Mouse (Mus musculus): ENCODE measurements at regions not wholly inside any gene's neighbourhood (a gene's known extent, or its start where the extent isn't known, plus 50 kb on each side); places are given as distances from the start of the nearest gene placed in this dataset.

DNA sequence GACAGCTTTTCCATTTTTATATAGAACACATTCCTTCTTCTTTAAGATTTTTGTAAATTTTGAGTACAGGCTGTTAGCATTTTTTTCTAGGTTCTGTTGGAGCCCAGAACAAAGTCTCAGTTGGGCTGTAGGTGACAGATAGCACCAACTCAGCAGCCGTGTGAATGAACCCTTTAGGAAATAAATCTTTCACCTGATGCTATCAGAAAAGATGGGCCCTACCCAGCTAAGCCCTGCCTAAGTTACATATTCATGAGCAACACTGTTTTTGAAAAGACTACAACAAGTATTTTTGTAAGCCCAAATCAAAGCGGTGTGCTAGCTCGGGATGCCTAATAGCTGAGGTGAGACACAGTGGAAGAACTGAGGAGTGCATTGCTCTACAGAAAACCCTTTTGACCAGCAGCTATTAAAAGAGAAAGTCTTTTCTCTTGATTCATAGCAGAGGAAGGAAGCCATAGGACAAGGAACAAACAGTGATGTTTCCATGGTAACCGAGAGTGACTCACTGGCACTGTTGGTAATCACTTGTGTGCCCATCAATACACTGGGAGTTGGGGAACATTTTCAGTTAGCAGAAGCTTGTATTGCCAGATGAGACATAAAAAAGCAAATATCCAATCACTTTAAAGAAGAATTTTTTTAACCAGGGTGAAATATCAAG, 253.0 kb upstream of the Zpld1 start:
- no peaks in the 10 kb centered on the region for H3K36me3 ChIP-seq (ENCODE audit: control insufficient read depth, insufficient read depth, low read length)
- no peaks in the 10 kb centered on the region for H3K9me3 ChIP-seq (replicated peaks; ENCODE audit: control insufficient read depth, low read length)
- no peak overlapping the region for H3K4me3 ChIP-seq (ENCODE audit: low read depth, low read length)
- H3K27ac ChIP-seq (ENCODE audit: low read depth, low read length), result no peak overlapping the region
- peak; percentile 67 for DNase-seq (ENCODE audit: low spot score)
- no peaks in the 10 kb centered on the region for H3K27me3 ChIP-seq (replicated peaks; ENCODE audit: control insufficient read depth, insufficient read depth, low read length)
- ATAC-seq, result peak; percentile 69
- H3K4me2 ChIP-seq (ENCODE audit: low read length), result no peak overlapping the region
- H3K9ac ChIP-seq (ENCODE audit: low read length), result no peak overlapping the region
- WGBS, result 27% methylated on average over 4 of the region's 4 CpGs
- H3K4me1 ChIP-seq (ENCODE audit: control insufficient read depth, insufficient read depth, low read length), result peaks cover 7% of the 10 kb centered on the region; the same call in 1 of the 2 replicates

DNA sequence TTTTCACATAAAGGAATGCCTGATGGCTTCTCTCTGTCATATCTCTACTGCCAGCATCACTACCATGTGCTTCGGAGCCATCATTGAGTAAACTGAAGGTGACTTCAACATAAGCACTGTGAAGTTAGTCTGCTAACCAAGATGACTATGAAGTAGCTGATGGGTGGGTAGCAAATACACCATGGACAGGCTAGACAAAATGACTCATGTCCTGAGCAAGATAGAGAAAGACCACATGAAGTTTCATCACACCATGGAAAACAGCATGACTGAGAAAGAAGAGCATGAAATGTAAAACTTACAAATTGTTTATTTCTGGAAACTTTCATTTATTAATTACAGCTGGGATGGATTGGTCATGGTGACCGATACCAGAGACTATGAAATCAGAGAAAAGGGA, 249.3 kb upstream of the Zpld1 start:
- Histone ChIP-seq H3K4me1 (ENCODE audit: control insufficient read depth, insufficient read depth, low read length) (peaks cover 4% of the 10 kb centered on the region; the same call in 1 of the 2 replicates), H3K4me2 (ENCODE audit: low read length) (no peak overlapping the region), H3K9me3 (replicated peaks; ENCODE audit: control insufficient read depth, low read length) (no peaks in the 10 kb centered on the region), H3K9ac (ENCODE audit: low read length) (no peak overlapping the region), H3K27ac (ENCODE audit: low read depth, low read length) (no peak overlapping the region), H3K4me3 (ENCODE audit: low read depth, low read length) (no peak overlapping the region), H3K36me3 (ENCODE audit: control insufficient read depth, insufficient read depth, low read length) (no peaks in the 10 kb centered on the region), H3K27me3 (replicated peaks; ENCODE audit: control insufficient read depth, insufficient read depth, low read length) (no peaks in the 10 kb centered on the region)
- DNase-seq (ENCODE audit: low spot score) (no peak), ATAC-seq (no peak)
- WGBS, result 96% methylated on average over 2 of the region's 2 CpGs

DNA sequence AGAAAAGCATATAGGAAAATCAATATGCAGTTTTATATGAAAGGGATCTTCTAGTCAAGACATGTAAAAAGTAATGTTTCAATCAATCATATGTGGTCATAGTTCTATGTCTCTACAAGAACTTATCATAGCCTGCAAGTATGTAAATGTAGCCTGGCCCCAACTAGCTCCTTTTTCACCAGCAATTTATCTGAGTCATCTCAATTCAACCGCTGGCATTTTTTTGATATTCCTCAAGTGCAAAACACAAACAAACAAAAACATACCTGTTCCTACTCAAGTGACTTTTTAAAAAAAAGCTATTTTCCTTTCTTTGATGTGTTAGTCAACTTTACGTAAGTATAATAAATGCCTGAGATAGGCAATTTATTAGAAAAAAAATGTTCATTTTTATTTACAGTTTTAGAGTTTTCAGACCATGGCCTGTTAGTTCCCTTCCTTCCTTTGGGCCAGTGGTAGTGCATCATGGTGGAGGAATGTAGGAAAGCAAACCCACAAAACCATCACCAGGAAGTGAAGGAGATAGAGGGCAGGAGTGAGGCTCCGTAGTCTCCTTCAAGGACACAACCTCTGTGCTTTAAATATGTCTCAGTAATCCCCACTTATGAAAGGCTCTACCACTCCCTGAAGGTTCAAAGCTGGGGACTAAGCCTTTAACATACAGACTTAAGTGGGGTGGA, 242.7 kb upstream of the Zpld1 start:
- Histone ChIP-seq H3K9me3 (replicated peaks; ENCODE audit: control insufficient read depth, low read length) (no peaks in the 10 kb centered on the region), H3K4me2 (ENCODE audit: low read length) (no peak overlapping the region), H3K36me3 (ENCODE audit: control insufficient read depth, insufficient read depth, low read length) (no peaks in the 10 kb centered on the region), H3K9ac (ENCODE audit: low read length) (no peak overlapping the region), H3K4me3 (ENCODE audit: low read depth, low read length) (no peak overlapping the region), H3K27ac (ENCODE audit: low read depth, low read length) (no peak overlapping the region), H3K4me1 (ENCODE audit: control insufficient read depth, insufficient read depth, low read length) (no peaks in the 10 kb centered on the region), H3K27me3 (replicated peaks; ENCODE audit: control insufficient read depth, insufficient read depth, low read length) (no peaks in the 10 kb centered on the region)
- 96% methylated on average over 3 of the region's 3 CpGs for WGBS
- ATAC-seq (no peak), DNase-seq (ENCODE audit: low spot score) (no peak)

DNA sequence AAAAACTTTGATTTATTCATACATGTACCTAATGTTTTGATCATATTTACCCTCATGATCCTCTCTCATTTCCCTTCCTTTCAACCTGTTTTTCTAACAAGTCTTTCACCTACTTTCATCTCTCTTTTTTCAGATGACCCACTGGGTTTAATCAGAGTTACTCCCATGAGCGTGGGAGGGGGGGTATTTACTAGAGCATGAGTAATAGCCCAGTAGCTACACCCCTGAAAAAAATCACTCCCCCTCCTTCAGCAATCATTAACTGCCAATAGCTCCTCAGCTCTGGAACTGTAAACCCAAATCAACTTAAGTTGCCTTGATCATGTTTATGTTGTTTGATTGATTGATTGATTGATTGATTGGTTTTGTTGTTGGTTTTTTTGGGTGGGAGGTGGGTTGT, 241.4 kb upstream of the Zpld1 start:
- H3K9me3 ChIP-seq (replicated peaks; ENCODE audit: control insufficient read depth, low read length), result no peaks in the 10 kb centered on the region
- H3K36me3 ChIP-seq (ENCODE audit: control insufficient read depth, insufficient read depth, low read length), result no peaks in the 10 kb centered on the region
- DNase-seq (ENCODE audit: low spot score) (no peak), ATAC-seq (no peak)
- no peaks in the 10 kb centered on the region for H3K27me3 ChIP-seq (replicated peaks; ENCODE audit: control insufficient read depth, insufficient read depth, low read length)
- no peak overlapping the region for H3K4me2 ChIP-seq (ENCODE audit: low read length)
- H3K4me3 ChIP-seq (ENCODE audit: low read depth, low read length), result no peak overlapping the region
- 81% methylated on average over 1 of the region's 1 CpGs for WGBS
- H3K4me1 ChIP-seq (ENCODE audit: control insufficient read depth, insufficient read depth, low read length), result no peaks in the 10 kb centered on the region
- no peak overlapping the region for H3K9ac ChIP-seq (ENCODE audit: low read length)
- H3K27ac ChIP-seq (ENCODE audit: low read depth, low read length), result no peak overlapping the region

DNA sequence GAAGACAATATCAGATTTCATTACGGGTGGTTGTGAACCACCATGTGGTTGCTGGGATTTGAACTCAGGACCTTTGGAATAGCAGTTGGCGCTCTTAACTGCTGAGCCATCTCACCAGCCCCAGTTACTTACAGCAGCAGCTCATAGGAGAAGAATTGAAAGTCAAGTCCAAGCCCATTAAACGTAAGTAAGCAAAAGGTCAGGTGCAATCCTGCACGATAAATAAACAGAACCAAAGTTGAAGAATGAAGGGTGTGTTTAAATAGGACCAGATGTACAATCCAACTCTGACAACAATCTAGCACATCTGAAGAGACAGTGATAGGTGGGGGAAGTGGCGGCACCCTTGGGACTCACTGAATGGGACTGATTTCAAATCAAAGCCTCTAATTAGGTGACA, 239.8 kb upstream of the Zpld1 start:
- Histone ChIP-seq H3K27ac (ENCODE audit: low read depth, low read length) (no peak overlapping the region), H3K36me3 (ENCODE audit: control insufficient read depth, insufficient read depth, low read length) (no peaks in the 10 kb centered on the region), H3K4me1 (ENCODE audit: control insufficient read depth, insufficient read depth, low read length) (no peaks in the 10 kb centered on the region), H3K4me2 (ENCODE audit: low read length) (no peak overlapping the region), H3K27me3 (replicated peaks; ENCODE audit: control insufficient read depth, insufficient read depth, low read length) (no peaks in the 10 kb centered on the region), H3K4me3 (ENCODE audit: low read depth, low read length) (no peak overlapping the region), H3K9me3 (replicated peaks; ENCODE audit: control insufficient read depth, low read length) (no peaks in the 10 kb centered on the region), H3K9ac (ENCODE audit: low read length) (no peak overlapping the region)
- no peak for ATAC-seq
- WGBS, result 91% methylated on average over 5 of the region's 5 CpGs
- no peak for DNase-seq (ENCODE audit: low spot score)

DNA sequence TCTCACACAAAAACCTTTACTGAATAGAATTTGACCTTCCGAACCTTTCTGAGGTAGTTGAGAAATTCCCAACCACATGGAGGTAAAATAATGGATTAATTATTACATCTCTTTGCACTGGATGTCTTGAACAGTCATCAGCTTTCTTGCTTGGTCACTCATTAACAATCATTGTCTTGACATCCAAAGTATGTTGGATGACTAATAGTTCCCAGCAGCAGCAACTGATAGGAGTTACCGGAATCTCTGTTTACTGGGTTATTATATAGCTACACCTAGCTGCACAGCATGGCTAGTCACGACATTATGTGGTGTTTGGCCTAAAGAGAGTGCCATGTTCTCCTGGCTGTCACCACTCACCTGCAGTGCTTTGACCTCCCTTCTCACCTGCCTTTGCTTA, 234.9 kb upstream of the Zpld1 start:
- ATAC-seq (no peak), DNase-seq (ENCODE audit: low spot score) (no peak)
- no peak overlapping the region for H3K9ac ChIP-seq (ENCODE audit: low read length)
- H3K27me3 ChIP-seq (replicated peaks; ENCODE audit: control insufficient read depth, insufficient read depth, low read length), result no peaks in the 10 kb centered on the region
- no peaks in the 10 kb centered on the region for H3K36me3 ChIP-seq (ENCODE audit: control insufficient read depth, insufficient read depth, low read length)
- H3K4me3 ChIP-seq (ENCODE audit: low read depth, low read length), result no peak overlapping the region
- no peaks in the 10 kb centered on the region for H3K4me1 ChIP-seq (ENCODE audit: control insufficient read depth, insufficient read depth, low read length)
- H3K27ac ChIP-seq (ENCODE audit: low read depth, low read length), result no peak overlapping the region
- H3K9me3 ChIP-seq (replicated peaks; ENCODE audit: control insufficient read depth, low read length), result no peaks in the 10 kb centered on the region
- H3K4me2 ChIP-seq (ENCODE audit: low read length), result no peak overlapping the region
- 93% methylated on average over 3 of the region's 3 CpGs for WGBS

DNA sequence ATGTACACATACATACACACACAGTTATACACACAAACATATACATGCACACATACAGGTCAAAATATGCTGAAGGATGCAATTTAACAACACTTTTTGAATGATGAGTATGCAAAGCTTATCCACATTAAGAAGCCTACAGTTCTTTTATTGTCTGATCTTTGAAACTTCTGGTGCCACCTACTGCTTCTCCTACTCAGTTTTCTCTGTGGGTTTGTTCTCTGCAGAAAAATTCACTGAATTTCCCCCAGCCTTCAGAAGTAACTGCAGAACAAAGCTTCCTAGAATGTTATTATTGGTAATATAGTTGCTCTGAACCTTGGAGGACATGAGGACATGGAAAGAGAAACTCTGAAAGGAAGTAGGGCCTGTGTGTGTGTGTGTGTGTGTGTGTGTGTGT, 233.1 kb upstream of the Zpld1 start:
- DNase-seq (ENCODE audit: low spot score) (no peak), ATAC-seq (no peak)
- Histone ChIP-seq H3K9me3 (replicated peaks; ENCODE audit: control insufficient read depth, low read length) (no peaks in the 10 kb centered on the region), H3K4me2 (ENCODE audit: low read length) (no peak overlapping the region), H3K36me3 (ENCODE audit: control insufficient read depth, insufficient read depth, low read length) (no peaks in the 10 kb centered on the region), H3K4me1 (ENCODE audit: control insufficient read depth, insufficient read depth, low read length) (no peaks in the 10 kb centered on the region), H3K4me3 (ENCODE audit: low read depth, low read length) (no peak overlapping the region), H3K27ac (ENCODE audit: low read depth, low read length) (no peak overlapping the region), H3K9ac (ENCODE audit: low read length) (no peak overlapping the region), H3K27me3 (replicated peaks; ENCODE audit: control insufficient read depth, insufficient read depth, low read length) (no peaks in the 10 kb centered on the region)

DNA sequence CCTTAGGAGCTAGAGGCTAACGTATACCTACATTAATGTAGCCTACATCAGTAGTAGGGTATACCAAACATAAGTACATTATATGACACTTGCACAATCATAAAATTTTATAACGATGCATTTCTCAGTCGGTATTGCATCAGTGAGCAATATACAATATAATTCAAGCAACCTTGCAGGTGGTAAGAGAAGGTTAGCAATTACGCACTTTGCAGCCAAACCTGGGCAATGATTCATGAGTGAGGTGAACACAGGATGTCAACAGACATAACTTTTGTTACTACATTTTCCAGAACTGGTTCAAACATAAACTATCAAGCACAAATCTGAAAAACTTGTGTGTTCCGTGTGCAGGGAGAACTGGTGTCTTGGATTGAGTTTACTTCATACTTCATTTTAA, 229.9 kb upstream of the Zpld1 start:
- no peak overlapping the region for H3K27ac ChIP-seq (ENCODE audit: low read depth, low read length)
- H3K9me3 ChIP-seq (replicated peaks; ENCODE audit: control insufficient read depth, low read length), result no peaks in the 10 kb centered on the region
- 91% methylated on average over 5 of the region's 5 CpGs for WGBS
- DNase-seq (ENCODE audit: low spot score) (no peak), ATAC-seq (no peak)
- no peak overlapping the region for H3K4me2 ChIP-seq (ENCODE audit: low read length)
- no peak overlapping the region for H3K9ac ChIP-seq (ENCODE audit: low read length)
- no peaks in the 10 kb centered on the region for H3K4me1 ChIP-seq (ENCODE audit: control insufficient read depth, insufficient read depth, low read length)
- no peaks in the 10 kb centered on the region for H3K27me3 ChIP-seq (replicated peaks; ENCODE audit: control insufficient read depth, insufficient read depth, low read length)
- no peak overlapping the region for H3K4me3 ChIP-seq (ENCODE audit: low read depth, low read length)
- H3K36me3 ChIP-seq (ENCODE audit: control insufficient read depth, insufficient read depth, low read length), result no peaks in the 10 kb centered on the region

DNA sequence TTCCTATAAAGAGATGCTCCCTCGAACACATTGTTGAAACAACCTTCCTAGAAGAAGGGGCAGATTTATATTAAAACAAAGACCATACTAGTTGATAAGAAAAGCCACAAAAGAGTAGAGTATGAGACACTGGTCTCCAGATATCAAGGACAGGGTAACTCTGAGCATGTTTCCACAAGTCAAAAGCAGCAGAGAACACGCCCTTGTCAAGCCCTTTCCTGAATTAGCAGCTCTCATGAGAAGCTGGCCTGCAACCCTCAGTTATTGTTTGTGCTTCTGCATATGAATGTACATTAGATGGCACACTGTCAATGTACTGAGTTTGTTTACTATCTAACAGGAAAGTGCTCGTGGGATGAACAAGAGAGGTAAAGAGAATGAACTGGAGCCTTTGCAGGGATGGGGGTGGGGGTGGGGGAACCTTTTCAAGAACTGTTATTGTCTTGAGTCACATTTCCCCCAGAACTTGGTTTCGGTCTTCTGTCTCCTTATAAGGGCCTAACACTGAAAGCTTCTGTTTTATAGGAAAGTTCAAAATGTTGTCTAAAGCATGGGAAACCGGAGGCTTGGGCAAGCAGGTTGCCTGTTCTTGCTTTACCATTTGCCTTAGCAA, 228.6 kb upstream of the Zpld1 start:
- ATAC-seq (no peak), DNase-seq (ENCODE audit: low spot score) (no peak)
- Histone ChIP-seq H3K9ac (ENCODE audit: low read length) (no peak overlapping the region), H3K4me3 (ENCODE audit: low read depth, low read length) (no peak overlapping the region), H3K4me2 (ENCODE audit: low read length) (no peak overlapping the region), H3K27ac (ENCODE audit: low read depth, low read length) (no peak overlapping the region), H3K4me1 (ENCODE audit: control insufficient read depth, insufficient read depth, low read length) (no peaks in the 10 kb centered on the region), H3K27me3 (replicated peaks; ENCODE audit: control insufficient read depth, insufficient read depth, low read length) (no peaks in the 10 kb centered on the region), H3K36me3 (ENCODE audit: control insufficient read depth, insufficient read depth, low read length) (no peaks in the 10 kb centered on the region), H3K9me3 (replicated peaks; ENCODE audit: control insufficient read depth, low read length) (no peaks in the 10 kb centered on the region)
- WGBS, result 72% methylated on average over 5 of the region's 5 CpGs
